Mouse (Mus musculus) forebrain, embryonic 16.5 days (tissue): Measurements from ENCODE around the gene Mylpf. TPM values are rescaled to one million over a fixed set of nuclear protein-coding genes. Genes with fewer than 3 reads are reported as not detected.

Source experiments
- ATAC-seq: fragments of 200-750 bp; cut with Nextera tagmentation; 2 replicates; pipeline ENCODE4 v1.8.0; 2017; ENCODE audit warnings: mild to moderate bottlenecking, moderate library complexity
- H3K27ac ChIP-seq: fragments of 300-500 bp; sonication (generic); 2 replicates; pipeline ENCODE4 v1.5.1; 2014; ENCODE audit warnings: low read length, control low read depth
- H3K27me3 ChIP-seq: fragments of 300-500 bp; sonication (generic); replicated peaks from 2 replicates; pipeline ENCODE4 v1.6.1; 2014; ENCODE audit warnings: low read length; ENCODE audit not compliant: control insufficient read depth, insufficient read depth
- H3K36me3 ChIP-seq: fragments of 300-500 bp; sonication (generic); 2 replicates; pipeline ENCODE4 v1.6.1; 2014; ENCODE audit not compliant: control insufficient read depth, insufficient read depth
- H3K4me1 ChIP-seq: fragments of 300-500 bp; sonication (generic); replicated peaks from 2 replicates; pipeline ENCODE4 v1.6.1; 2014; ENCODE audit warnings: low read length; ENCODE audit not compliant: control insufficient read depth, insufficient read depth
- H3K4me2 ChIP-seq: fragments of 300-500 bp; sonication (generic); 2 replicates; pipeline ENCODE4 v1.6.1; 2014; ENCODE audit warnings: mild to moderate bottlenecking, low read length, control low read depth
- H3K4me3 ChIP-seq: fragments of 300-500 bp; sonication (generic); replicated peaks from 2 replicates; pipeline ENCODE4 v1.5.1; 2014; ENCODE audit warnings: mild to moderate bottlenecking, low read length, control low read depth
- H3K9ac ChIP-seq: fragments of 300-500 bp; sonication (generic); replicated peaks from 2 replicates; pipeline ENCODE4 v1.6.1; 2014; ENCODE audit warnings: low read depth, low read length, control low read depth
- H3K9me3 ChIP-seq: fragments of 300-500 bp; sonication (generic); 2 replicates; pipeline ENCODE4 v1.6.1; 2016; ENCODE audit warnings: low read length; ENCODE audit not compliant: control insufficient read depth
- WGBS: fragments of 180-500 bp; shearing (Covaris S2); extraction: QIAGEN DNeasy Blood & Tissue Kit; methylation state at CpG from one replicate; pipeline ENCODE4 v1.1.7; 2014; 5-methylcytosine and 5-hydroxymethylcytosine counted together
- polyA plus RNA-seq: library from polyadenylated mRNA; unstranded; fragments of >200 nt; fragmentation: Nextera tagmentation; extraction: Ambion mirVana; gene quantifications from 2 replicates; pipeline ENCODE4 v1.2.1, GENCODE M21; 2015

The Mylpf gene
- polyA plus RNA-seq, 1 experiment from 2014 or later: 4.1 TPM

DNA sequence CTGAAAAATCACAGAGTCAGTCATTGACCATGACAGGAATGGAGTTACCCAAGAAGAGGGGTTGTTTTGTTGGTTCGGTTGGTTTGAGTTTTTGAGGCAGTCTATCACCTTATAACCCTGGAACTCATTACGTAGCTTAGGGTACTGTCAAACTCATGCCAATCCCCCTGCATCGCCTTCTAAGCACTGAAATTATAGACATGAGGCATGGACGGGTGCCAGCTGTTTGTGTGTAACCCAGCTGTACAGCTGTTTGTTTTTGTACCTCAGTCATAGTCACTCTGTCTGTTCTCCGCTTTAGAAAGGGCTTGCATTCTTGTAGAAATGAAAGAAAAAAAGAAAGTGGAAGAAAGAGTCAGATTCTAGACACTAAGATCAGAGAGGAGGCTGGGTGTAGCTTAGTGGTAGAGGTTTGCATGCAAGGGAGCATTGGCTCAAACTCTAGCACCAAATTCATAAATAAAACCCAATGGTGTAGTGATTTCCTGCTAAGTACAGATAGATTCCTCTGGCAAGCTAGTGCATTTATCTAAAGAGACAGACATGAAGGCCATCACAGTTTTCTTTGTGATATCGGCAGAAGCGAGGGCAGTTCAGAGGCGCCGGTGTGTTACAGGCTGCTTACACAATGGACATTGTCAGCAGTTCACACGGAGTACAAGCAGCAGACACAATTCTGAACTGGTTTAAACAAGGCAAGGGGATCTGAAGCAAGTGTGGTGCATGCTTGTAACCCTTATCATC is 53.7 kb downstream of the Mylpf start:
- H3K9ac ChIP-seq: no peak overlapping the region
- H3K4me2 ChIP-seq: no peak overlapping the region
- no peaks in the 10 kb centered on the region for H3K27me3 ChIP-seq
- H3K4me3 ChIP-seq: no peak overlapping the region
- WGBS: 82% methylated on average over 10 of the region's 10 CpGs
- ATAC-seq: no peak
- peaks cover 18% of the 10 kb centered on the region for H3K4me1 ChIP-seq
- H3K36me3 ChIP-seq: no peaks in the 10 kb centered on the region
- H3K27ac ChIP-seq: no peak overlapping the region
- H3K9me3 ChIP-seq: no peaks in the 10 kb centered on the region

DNA sequence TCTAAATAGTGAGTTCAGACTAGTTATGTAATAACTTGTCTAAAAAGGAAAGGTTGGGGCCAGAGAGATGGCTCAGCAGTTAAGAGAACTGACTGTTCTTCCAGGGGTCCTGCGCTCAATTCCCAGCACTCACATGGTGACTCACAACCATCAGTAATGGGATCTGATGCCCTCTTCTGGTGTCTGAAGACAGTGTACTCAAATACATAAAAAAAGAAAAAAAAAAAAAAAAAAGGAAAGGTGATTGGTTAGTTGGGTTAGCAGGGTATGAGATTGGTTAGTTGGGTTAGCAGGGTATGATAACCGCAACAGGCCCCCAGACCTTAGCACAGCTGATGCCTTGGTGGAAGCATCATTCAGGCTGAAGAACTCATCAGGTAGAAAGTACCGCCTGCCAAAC is 54.8 kb downstream of the Mylpf start:
- Histone ChIP-seq H3K9ac (no peak overlapping the region), H3K4me3 (no peak overlapping the region), H3K9me3 (peaks cover 3% of the 10 kb centered on the region; the same call in 1 of the 2 replicates), H3K27me3 (no peaks in the 10 kb centered on the region), H3K4me2 (no peak overlapping the region), H3K4me1 (peaks cover 18% of the 10 kb centered on the region), H3K36me3 (peaks cover 3% of the 10 kb centered on the region; the same call in 1 of the 2 replicates), H3K27ac (no peak overlapping the region)
- no peak for ATAC-seq
- WGBS: 92% methylated on average over 3 of the region's 3 CpGs

Other genes with a start within 250 kb of the Mylpf start
- 115 and 122 TPM in 2 replicates for gene Cdipt, start 233.0 kb upstream of the Mylpf start, polyA plus RNA-seq
- 0.45 and 1.2 TPM in 2 replicates for gene Cdiptos, start 232.8 kb upstream of the Mylpf start, polyA plus RNA-seq
- 3.0 and 3.7 TPM in 2 replicates for gene Mvp, start 194.3 kb upstream of the Mylpf start, polyA plus RNA-seq
- not detected in 2 replicates for gene Pagr1b, start 192.4 kb upstream of the Mylpf start, polyA plus RNA-seq
- 22.9 and 39.8 TPM in 2 replicates for gene Pagr1a, start 191.5 kb upstream of the Mylpf start, polyA plus RNA-seq
- 54.8 and 74.1 TPM in 2 replicates for gene Gm42742, start 187.8 kb upstream of the Mylpf start, polyA plus RNA-seq
- 21.1 and 29.9 TPM in 2 replicates for gene Prrt2, start 187.7 kb upstream of the Mylpf start, polyA plus RNA-seq
- gene Maz, start 181.9 kb upstream of the Mylpf start, polyA plus RNA-seq: 57.9 and 58.8 TPM in 2 replicates
- gene Kif22, start 166.4 kb upstream of the Mylpf start, polyA plus RNA-seq: 52.9 and 61.2 TPM in 2 replicates
- gene Zg16, start 121.6 kb upstream of the Mylpf start, polyA plus RNA-seq: not detected in 2 replicates
- gene AI467606, start 117.5 kb upstream of the Mylpf start, polyA plus RNA-seq: 1.5 and 1.9 TPM in 2 replicates
- gene Qprt, start 86.7 kb upstream of the Mylpf start, polyA plus RNA-seq: 0.28 and 1.0 TPM in 2 replicates
- 0.09 TPM in 1 of 2 replicates, not detected in the other for gene Spn, start 71.1 kb upstream of the Mylpf start, polyA plus RNA-seq
- gene Cd2bp2, start 12.8 kb upstream of the Mylpf start, polyA plus RNA-seq: 88.2 and 91.0 TPM in 2 replicates
- 24.9 and 31.0 TPM in 2 replicates for gene Tbc1d10b, start 422 bp upstream of the Mylpf start, polyA plus RNA-seq
- gene Zfp553, start 24.2 kb downstream of the Mylpf start, polyA plus RNA-seq: 66.1 and 69.3 TPM in 2 replicates
- 18.8 and 26.5 TPM in 2 replicates for gene Sept1, start 24.2 kb downstream of the Mylpf start, polyA plus RNA-seq
- 59.1 and 66.6 TPM in 2 replicates for gene Zfp771, start 35.4 kb downstream of the Mylpf start, polyA plus RNA-seq
- 143 and 147 TPM in 2 replicates for gene Dctpp1, start 51.8 kb downstream of the Mylpf start, polyA plus RNA-seq
- gene Sephs2, start 65.2 kb downstream of the Mylpf start, polyA plus RNA-seq: 48.3 and 49.2 TPM in 2 replicates
- gene Itgal, start 87.4 kb downstream of the Mylpf start, polyA plus RNA-seq: 0.16 and 0.20 TPM in 2 replicates
- 10.5 and 10.6 TPM in 2 replicates for gene Zfp768, start 136.7 kb downstream of the Mylpf start, polyA plus RNA-seq
- 8.2 and 9.6 TPM in 2 replicates for gene Zfp747, start 167.2 kb downstream of the Mylpf start, polyA plus RNA-seq
- 4.2 and 5.1 TPM in 2 replicates for gene 9130019O22Rik, start 178.3 kb downstream of the Mylpf start, polyA plus RNA-seq
- 5.3 and 6.3 TPM in 2 replicates for gene E430018J23Rik, start 184.7 kb downstream of the Mylpf start, polyA plus RNA-seq
- 5.2 and 5.9 TPM in 2 replicates for gene Zfp764, start 197.9 kb downstream of the Mylpf start, polyA plus RNA-seq
- 28.4 and 28.6 TPM in 2 replicates for gene Zfp688, start 213.2 kb downstream of the Mylpf start, polyA plus RNA-seq
- gene Zfp689, start 240.3 kb downstream of the Mylpf start, polyA plus RNA-seq: 14.6 and 17.7 TPM in 2 replicates